Mouse (Mus musculus) spleen, adult 2 months (tissue): ENCODE results near the gene Hk3. TPM values are rescaled to one million over a fixed set of nuclear protein-coding genes. Genes with fewer than 3 reads are reported as not detected.

Experiments used
- DNase-seq, 2 experiments: peaks; one replicate each; pipeline versions ENCODE4 v3.0.0 to v3.0.0-alpha.2; 2012 to 2021; ENCODE audit warnings: low spot score in 2 of 2, low read depth in 1 of 2
- H3K27ac ChIP-seq: fragments of 200-500 bp; 2 replicates; pipeline ENCODE4 v1.5.1; 2012; ENCODE audit warnings: low read length, inconsistent platforms; ENCODE audit not compliant: insufficient read depth
- H3K27me3 ChIP-seq: fragments of 200-500 bp; 2 replicates; pipeline ENCODE4 v1.6.1; 2012; ENCODE audit warnings: mild to moderate bottlenecking, moderate library complexity, low read length, inconsistent platforms; ENCODE audit not compliant: control insufficient read depth, insufficient read depth
- H3K36me3 ChIP-seq: fragments of 200-500 bp; 2 replicates; pipeline ENCODE4 v1.6.1; 2012; ENCODE audit warnings: mild to moderate bottlenecking, low read length, inconsistent platforms; ENCODE audit not compliant: control insufficient read depth, insufficient read depth
- H3K4me1 ChIP-seq: fragments of 200-500 bp; 2 replicates; pipeline ENCODE4 v1.6.1; 2011; ENCODE audit warnings: inconsistent platforms; ENCODE audit not compliant: control insufficient read depth, insufficient read depth, insufficient read length
- H3K4me3 ChIP-seq: fragments of 200-500 bp; 2 replicates; pipeline ENCODE4 v1.5.1; 2011; ENCODE audit warnings: mild to moderate bottlenecking, inconsistent platforms; ENCODE audit not compliant: insufficient read depth, insufficient read length; ENCODE audit errors: extremely low read depth
- CTCF ChIP-seq: fragments of 200-500 bp; IDR thresholded peaks from 2 replicates; pipeline ENCODE4 v1.5.1; 2011; ENCODE audit warnings: mild to moderate bottlenecking, inconsistent platforms; ENCODE audit not compliant: insufficient read depth, insufficient read length, insufficient replicate concordance; ENCODE audit errors: extremely low read depth
- POLR2A ChIP-seq: fragments of 200-500 bp; IDR thresholded peaks from 2 replicates; pipeline ENCODE4 v1.6.1; 2011; ENCODE audit warnings: low read depth, low read length, inconsistent platforms
- WGBS: fragments of 180-500 bp; shearing (Covaris S2); methylation state at CpG from one replicate; pipeline ENCODE4 v1.1.7; 2018; 5-methylcytosine and 5-hydroxymethylcytosine counted together
- polyA plus RNA-seq: library from polyadenylated mRNA; depleted of rRNA; stranded (reverse); fragments of >200 nt; gene quantifications from 2 replicates; pipeline ENCODE4 v1.2.3, GENCODE M21; 2012

The Hk3 gene
- polyA plus RNA-seq, 1 experiment, result 14.1 TPM

DNA sequence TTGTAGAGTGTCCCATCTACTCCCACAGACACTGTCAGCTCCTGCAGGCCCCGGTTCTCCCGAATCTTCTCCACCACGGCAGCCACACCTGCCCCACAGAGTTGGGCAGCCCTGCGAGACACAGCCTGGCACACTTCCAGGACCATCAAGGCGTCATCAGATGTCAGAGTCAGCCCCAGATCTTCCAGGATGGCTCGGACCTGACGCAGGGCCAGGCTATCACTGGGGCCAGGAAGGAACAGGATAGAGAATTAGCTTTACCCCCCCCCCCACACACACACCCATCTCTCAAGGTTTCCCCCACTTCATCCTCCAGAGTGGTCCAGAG is 14.8 kb downstream of the Hk3 start:
- Histone ChIP-seq H3K4me1 (no peaks in the 10 kb centered on the region), H3K27me3 (no peaks in the 10 kb centered on the region), H3K36me3 (no peaks in the 10 kb centered on the region), H3K4me3 (no peak overlapping the region), H3K27ac (no peak overlapping the region)
- DNase-seq, result no peak
- no peak for TF ChIP-seq POLR2A
- no peak for TF ChIP-seq CTCF
- 86% methylated on average over 7 of the region's 7 CpGs for WGBS

DNA sequence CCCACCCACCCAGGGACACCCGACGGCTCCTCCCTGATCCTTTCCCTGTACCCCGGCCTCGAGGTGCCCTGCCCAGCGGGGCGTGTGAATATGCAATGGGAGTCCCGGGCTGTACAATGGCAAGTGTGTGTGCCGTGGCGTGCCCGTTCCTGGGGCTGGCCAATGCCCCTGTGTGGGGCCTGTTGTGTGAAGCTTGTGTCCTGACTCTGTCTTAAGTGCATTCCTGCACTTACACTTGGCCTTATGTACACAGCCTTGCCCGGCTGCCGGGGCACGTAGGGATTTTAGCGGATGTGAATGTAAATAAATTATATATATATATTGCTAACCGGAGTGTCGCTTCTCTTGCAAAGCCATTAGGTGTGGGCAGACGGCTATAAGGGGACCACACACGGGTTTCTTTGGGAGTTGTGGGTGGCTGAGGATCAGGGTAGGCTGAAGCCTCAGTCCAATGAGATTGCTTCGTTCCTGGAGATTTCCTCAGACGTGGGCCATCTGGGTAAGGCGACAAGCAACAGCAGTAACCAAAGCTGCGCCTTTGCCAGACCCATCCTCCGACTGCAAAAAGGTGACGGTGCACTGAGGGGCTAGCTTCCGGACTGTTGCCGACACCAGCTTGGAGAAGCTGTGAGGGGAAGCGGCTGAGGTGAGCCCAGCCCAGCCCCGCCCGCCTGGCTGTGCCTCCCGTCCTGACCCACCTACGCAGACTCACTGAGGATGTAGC is 15.3 kb downstream of the Hk3 start:
- no peaks in the 10 kb centered on the region for H3K27me3 ChIP-seq
- TF ChIP-seq CTCF (no peak), POLR2A (no peak)
- no peak for DNase-seq
- H3K36me3 ChIP-seq, result no peaks in the 10 kb centered on the region
- 92% methylated on average over 31 of the region's 31 CpGs for WGBS
- no peaks in the 10 kb centered on the region for H3K4me1 ChIP-seq
- no peak overlapping the region for H3K4me3 ChIP-seq
- no peak overlapping the region for H3K27ac ChIP-seq

DNA sequence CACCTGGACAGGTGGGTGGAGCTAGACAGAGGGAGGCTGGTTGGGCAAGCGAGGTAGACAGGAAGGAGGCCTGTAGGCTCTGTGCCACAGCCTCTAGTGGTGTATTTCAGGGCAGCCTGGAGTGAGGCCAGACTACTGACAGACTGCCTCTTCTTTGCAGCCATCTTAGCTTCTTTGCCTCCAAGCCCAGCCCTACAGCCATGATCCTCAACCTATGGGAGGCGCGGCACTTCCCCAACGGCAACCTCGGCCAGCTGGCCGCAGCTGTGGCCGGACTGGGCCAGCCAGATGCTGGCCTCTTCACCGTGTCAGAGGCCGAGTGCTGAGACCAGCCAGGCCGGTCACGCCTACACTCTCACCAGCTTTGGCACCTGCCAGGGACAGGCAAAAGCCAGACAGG is 16.5 kb downstream of the Hk3 start:
- 85% methylated on average over 11 of the region's 11 CpGs for WGBS
- Histone ChIP-seq H3K4me3 (no peak overlapping the region), H3K36me3 (no peaks in the 10 kb centered on the region), H3K27ac (no peak overlapping the region), H3K27me3 (no peaks in the 10 kb centered on the region), H3K4me1 (no peaks in the 10 kb centered on the region)
- TF ChIP-seq POLR2A, result no peak
- TF ChIP-seq CTCF, result no peak
- no peak for DNase-seq

DNA sequence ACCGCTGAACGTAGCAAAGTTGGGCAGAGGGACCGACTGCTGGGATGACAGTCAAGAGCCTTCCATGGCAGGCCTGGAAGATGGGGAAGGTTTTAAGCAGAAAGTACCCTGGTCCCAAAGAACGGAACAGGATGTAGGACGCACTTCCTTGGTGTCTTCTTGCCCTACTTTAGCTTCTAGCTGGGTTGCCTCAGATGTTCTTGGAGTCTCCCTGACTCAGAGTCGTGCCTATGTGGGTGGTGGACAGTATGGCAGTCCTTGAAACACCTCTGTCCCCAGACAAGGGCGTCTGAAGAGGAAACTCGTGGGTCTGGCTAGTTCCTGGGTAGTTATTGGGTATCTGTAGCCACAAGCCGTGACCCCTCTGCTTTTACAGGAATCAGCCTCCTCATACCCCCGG is 19.1 kb downstream of the Hk3 start:
- H3K27ac ChIP-seq, result no peak overlapping the region
- WGBS, result 79% methylated on average over 10 of the region's 10 CpGs
- no peaks in the 10 kb centered on the region for H3K36me3 ChIP-seq
- no peak overlapping the region for H3K4me3 ChIP-seq
- H3K4me1 ChIP-seq, result no peaks in the 10 kb centered on the region
- no peaks in the 10 kb centered on the region for H3K27me3 ChIP-seq
- no peak for DNase-seq
- TF ChIP-seq CTCF, result no peak
- no peak for TF ChIP-seq POLR2A

DNA sequence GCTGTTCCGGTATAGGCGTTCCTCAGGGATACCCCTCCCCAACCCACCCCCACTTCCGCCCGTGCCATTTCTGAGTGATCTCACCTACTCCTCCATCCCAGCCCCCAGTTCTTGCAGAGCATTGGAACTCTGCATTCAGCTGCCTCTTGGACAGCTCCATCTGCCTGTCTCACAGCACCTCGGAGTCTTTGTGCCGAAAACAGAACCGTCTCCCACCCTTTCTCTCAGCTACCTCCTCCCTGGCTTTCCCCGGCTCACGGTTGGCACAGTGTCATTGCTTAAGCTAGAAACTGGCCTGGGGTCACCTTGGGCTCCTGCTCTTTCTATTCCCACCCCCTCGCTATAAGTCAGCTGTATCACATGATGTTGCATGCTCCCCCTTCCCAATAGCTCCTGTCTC is 20.8 kb downstream of the Hk3 start:
- no peaks in the 10 kb centered on the region; the same call in 1 of the 2 replicates for H3K36me3 ChIP-seq
- H3K4me1 ChIP-seq, result no peaks in the 10 kb centered on the region
- H3K4me3 ChIP-seq, result no peak overlapping the region
- H3K27ac ChIP-seq, result no peak overlapping the region
- TF ChIP-seq POLR2A, result no peak
- WGBS, result 91% methylated on average over 10 of the region's 10 CpGs
- no peak for DNase-seq
- H3K27me3 ChIP-seq, result no peaks in the 10 kb centered on the region

DNA sequence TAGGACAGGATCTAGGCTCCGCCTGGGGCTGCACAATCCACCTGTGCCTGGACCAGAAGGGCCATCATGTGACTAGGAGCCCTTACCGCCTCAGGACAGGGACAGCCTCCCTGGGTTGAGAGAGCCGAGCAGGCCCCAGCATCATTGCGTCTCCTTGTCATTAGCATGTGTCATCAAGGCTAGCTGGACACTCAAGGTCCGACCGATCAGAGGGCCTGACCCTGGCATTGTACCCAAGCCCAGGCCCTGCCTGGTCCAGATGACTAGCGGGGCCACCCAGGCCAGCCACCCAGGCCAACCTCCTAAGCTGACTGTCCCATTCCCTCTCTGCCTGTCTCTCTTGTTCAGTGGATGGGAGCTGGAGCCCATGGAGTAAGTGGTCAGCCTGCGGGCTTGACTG is 23.6 kb downstream of the Hk3 start:
- 91% methylated on average over 8 of the region's 8 CpGs for WGBS
- no peaks in the 10 kb centered on the region for H3K27me3 ChIP-seq

DNA sequence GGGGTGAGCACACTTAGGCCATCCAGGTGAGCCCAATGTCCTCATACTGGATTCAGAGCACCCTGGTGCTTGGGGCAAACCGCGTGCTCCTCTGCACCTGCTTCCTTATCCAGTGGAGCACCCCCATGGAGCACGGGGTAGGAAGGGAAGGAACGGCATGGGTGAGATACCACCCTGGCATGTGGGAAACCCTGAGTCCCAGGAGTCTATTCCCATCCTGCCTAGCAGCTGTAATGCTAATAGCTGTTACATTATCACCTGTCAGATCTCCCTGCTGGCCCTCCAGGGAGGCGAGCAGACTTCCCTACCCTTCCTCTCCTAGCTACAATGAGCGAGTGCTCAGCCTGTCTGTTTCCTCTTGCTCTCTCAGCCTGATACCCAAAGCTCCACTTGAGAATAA is 26.0 kb downstream of the Hk3 start:
- H3K27me3 ChIP-seq, result no peaks in the 10 kb centered on the region
- 74% methylated on average over 6 of the region's 6 CpGs for WGBS
- TF ChIP-seq POLR2A, result no peak
- TF ChIP-seq CTCF, result no peak
- no peak for DNase-seq
- H3K4me3 ChIP-seq, result no peak overlapping the region
- no peaks in the 10 kb centered on the region for H3K4me1 ChIP-seq
- H3K36me3 ChIP-seq, result no peaks in the 10 kb centered on the region; the same call in 1 of the 2 replicates
- H3K27ac ChIP-seq, result no peak overlapping the region

More for the DNA sequence above, 23.6 kb downstream of the Hk3 start:
- TF ChIP-seq CTCF, result no peak
- Histone ChIP-seq H3K36me3 (no peaks in the 10 kb centered on the region; the same call in 1 of the 2 replicates), H3K27ac (no peak overlapping the region), H3K4me3 (no peak overlapping the region), H3K4me1 (no peaks in the 10 kb centered on the region)
- DNase-seq, result no peak

DNA sequence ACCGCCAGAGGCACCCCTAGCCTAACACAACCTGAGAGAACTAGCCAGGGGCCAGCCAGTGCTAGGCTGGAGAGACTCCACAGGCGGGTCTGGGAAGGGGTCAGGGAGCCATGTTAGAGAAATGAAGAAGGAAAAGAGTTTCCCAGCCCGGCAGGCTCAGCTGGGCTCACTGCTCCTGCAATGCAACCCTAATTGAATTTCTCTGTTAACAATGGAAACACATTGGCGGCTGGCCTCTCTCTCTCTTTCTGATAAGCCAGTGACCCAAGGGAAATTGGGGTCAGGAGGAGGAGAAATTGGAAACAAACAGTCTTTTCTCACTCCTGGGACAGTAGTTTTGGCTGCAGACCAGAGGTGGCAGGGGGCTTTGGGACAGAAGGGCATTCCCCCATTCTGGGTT is 26.6 kb downstream of the Hk3 start:
- 83% methylated on average over 4 of the region's 4 CpGs for WGBS
- H3K27ac ChIP-seq, result no peak overlapping the region
- no peaks in the 10 kb centered on the region; the same call in 1 of the 2 replicates for H3K36me3 ChIP-seq
- no peak for DNase-seq
- H3K27me3 ChIP-seq, result no peaks in the 10 kb centered on the region
- H3K4me1 ChIP-seq, result no peaks in the 10 kb centered on the region
- no peak overlapping the region for H3K4me3 ChIP-seq
- TF ChIP-seq POLR2A, result no peak
- no peak for TF ChIP-seq CTCF
